Mouse (Mus musculus) C2C12 (cell line): ENCODE data around the gene Gon7.

Experiments used
- CTCF ChIP-seq: IDR thresholded peaks from one replicate; pipeline ENCODE4 v1.5.1; 2011; ENCODE audit not compliant: control insufficient read depth, insufficient read depth, insufficient read length
- FOSL1 ChIP-seq: IDR thresholded peaks from one replicate; pipeline ENCODE4 v1.8.0; 2011; ENCODE audit warnings: mild to moderate bottlenecking, low read length; ENCODE audit not compliant: poor library complexity, insufficient read depth, severe bottlenecking
- MAX ChIP-seq: IDR thresholded peaks from one replicate; pipeline ENCODE4 v1.6.1; 2011; ENCODE audit warnings: mild to moderate bottlenecking, control low read depth

- no peak for TF ChIP-seq FOSL1
- TF ChIP-seq MAX, result no peak
- no peak for TF ChIP-seq CTCF
Observed at GRCm38 (mm10) chr12:102703441-102703840, 54.2 kb downstream of the Gon7 start.
